Mouse (Mus musculus) lung, embryonic 14.5 days (tissue): ENCODE measurements around the gene P2rx5. TPM values are rescaled to one million over a fixed set of nuclear protein-coding genes. Genes with fewer than 3 reads are reported as not detected.

ENCODE experiments used
- ATAC-seq: fragments of 200-750 bp; cut with Nextera tagmentation; 2 replicates; pipeline ENCODE4 v1.8.0; 2017; ENCODE audit warnings: mild to moderate bottlenecking, moderate TSS enrichment, moderate library complexity; ENCODE audit not compliant: insufficient read depth
- DNase-seq: peaks from one replicate; pipeline ENCODE4 v3.0.0-alpha.2; 2015
- H3K27ac ChIP-seq: fragments of 300-500 bp; sonication (generic); 2 replicates; pipeline ENCODE4 v1.5.1; 2014; ENCODE audit warnings: low read depth, mild to moderate bottlenecking, moderate library complexity
- H3K27me3 ChIP-seq: fragments of 300-500 bp; sonication (generic); 2 replicates; pipeline ENCODE4 v1.6.1; 2014; ENCODE audit warnings: low read length, control low read depth; ENCODE audit not compliant: insufficient read depth
- H3K36me3 ChIP-seq: fragments of 300-500 bp; sonication (generic); 2 replicates; pipeline ENCODE4 v1.6.1; 2014; ENCODE audit warnings: control low read depth; ENCODE audit not compliant: insufficient read depth
- H3K4me1 ChIP-seq: fragments of 300-500 bp; sonication (generic); 2 replicates; pipeline ENCODE4 v1.6.1; 2014; ENCODE audit warnings: antibody characterized with exemption, control low read depth; ENCODE audit not compliant: insufficient read depth
- H3K4me2 ChIP-seq: fragments of 300-500 bp; sonication (generic); 2 replicates; pipeline ENCODE4 v1.6.1; 2014; ENCODE audit warnings: mild to moderate bottlenecking
- H3K4me3 ChIP-seq: fragments of 300-500 bp; sonication (generic); 2 replicates; pipeline ENCODE4 v1.5.1; 2014; ENCODE audit warnings: low read depth, low read length
- H3K9ac ChIP-seq: fragments of 300-500 bp; sonication (generic); 2 replicates; pipeline ENCODE4 v1.6.1; 2014
- H3K9me3 ChIP-seq: fragments of 300-500 bp; sonication (generic); 2 replicates; pipeline ENCODE4 v1.6.1; 2016; ENCODE audit warnings: low read depth, low read length, control low read depth
- CTCF ChIP-seq: IDR thresholded peaks from 2 replicates; pipeline ENCODE4 v1.5.1; 2016; ENCODE audit warnings: antibody characterized with exemption, low read depth
- WGBS: fragments of 180-500 bp; shearing (Covaris S2); extraction: QIAGEN DNeasy Blood & Tissue Kit; methylation state at CpG from one replicate; pipeline ENCODE4 v1.1.7; 2014; 5-methylcytosine and 5-hydroxymethylcytosine counted together
- polyA plus RNA-seq: library from polyadenylated mRNA; unstranded; fragments of >200 nt; fragmentation: Nextera tagmentation; extraction: Ambion mirVana; gene quantifications from 2 replicates; pipeline ENCODE4 v1.2.1, GENCODE M21; 2014

P2rx5 gene
- polyA plus RNA-seq, 1 experiment from 2014 or later = 0.21 TPM

- Histone ChIP-seq H3K9ac (no peak overlapping the region), H3K4me2 (no peak overlapping the region), H3K27me3 (no peaks in the 10 kb centered on the region), H3K36me3 (no peaks in the 10 kb centered on the region), H3K9me3 (no peaks in the 10 kb centered on the region), H3K27ac (no peak overlapping the region), H3K4me1 (no peaks in the 10 kb centered on the region), H3K4me3 (no peak overlapping the region)
- ATAC-seq (no peak), DNase-seq (no peak)
- WGBS = 84% methylated on average over 1 of the region's 1 CpGs
- no peak for TF ChIP-seq CTCF
Measured at GRCm38 (mm10) chr11:73220651-73221050, 60.4 kb downstream of the P2rx5 start.

Other genes starting within 250 kb of the P2rx5 start
- gene Atp2a3, start 199.3 kb upstream of the P2rx5 start, polyA plus RNA-seq = 7.4 and 7.6 TPM in 2 replicates
- 1.9 and 2.1 TPM in 2 replicates for gene P2rx1, start 161.3 kb upstream of the P2rx5 start, polyA plus RNA-seq
- 3.2 and 3.5 TPM in 2 replicates for gene Camkk1, start 141.4 kb upstream of the P2rx5 start, polyA plus RNA-seq
- 12.3 and 13.2 TPM in 2 replicates for gene Ncbp3, start 112.6 kb upstream of the P2rx5 start, polyA plus RNA-seq
- gene Itgae, start 69.8 kb upstream of the P2rx5 start, polyA plus RNA-seq = 0.38 and 0.55 TPM in 2 replicates
- 23.2 and 23.3 TPM in 2 replicates for gene Haspin, start 22.1 kb upstream of the P2rx5 start, polyA plus RNA-seq
- 118 and 135 TPM in 2 replicates for gene Emc6, start 16.6 kb downstream of the P2rx5 start, polyA plus RNA-seq
- 252 and 263 TPM in 2 replicates for gene Tax1bp3, start 16.7 kb downstream of the P2rx5 start, polyA plus RNA-seq
- 11.4 and 12.7 TPM in 2 replicates for gene Ctns, start 38.6 kb downstream of the P2rx5 start, polyA plus RNA-seq
- 0.93 and 1.3 TPM in 2 replicates for gene Shpk, start 39.0 kb downstream of the P2rx5 start, polyA plus RNA-seq
- gene Trpv1, start 73.9 kb downstream of the P2rx5 start, polyA plus RNA-seq = not detected in 2 replicates
- 0.09 and 0.18 TPM in 2 replicates for gene Trpv3, start 107.0 kb downstream of the P2rx5 start, polyA plus RNA-seq
- 0.50 and 0.70 TPM in 2 replicates for gene Aspa, start 169.2 kb downstream of the P2rx5 start, polyA plus RNA-seq
- gene Gm49340, start 169.3 kb downstream of the P2rx5 start, polyA plus RNA-seq = not detected in 2 replicates
- gene Spata22, start 169.3 kb downstream of the P2rx5 start, polyA plus RNA-seq = not detected in 2 replicates
- gene Olfr20, start 190.4 kb downstream of the P2rx5 start, polyA plus RNA-seq = not detected in 2 replicates
- gene Olfr376, start 210.8 kb downstream of the P2rx5 start, polyA plus RNA-seq = not detected in 2 replicates
- not detected in 2 replicates for gene Olfr1, start 239.2 kb downstream of the P2rx5 start, polyA plus RNA-seq